Mouse (Mus musculus): Measurements from ENCODE around the gene Pard3. TPM values are rescaled to one million over a fixed set of nuclear protein-coding genes. Genes with fewer than 3 reads are reported as not detected.

The Pard3 gene
- polyA plus RNA-seq, 1 experiment from 2014 or later, result 54.3 TPM

- no peak overlapping the region for H3K4me3 ChIP-seq
- no peak overlapping the region for H3K27ac ChIP-seq
- no peak overlapping the region for H3K4me2 ChIP-seq (replicated peaks)
- WGBS, result 78% methylated on average over 2 of the region's 2 CpGs
- H3K27me3 ChIP-seq, result no peaks in the 10 kb centered on the region
- no peaks in the 10 kb centered on the region for H3K9me3 ChIP-seq
- no peaks in the 10 kb centered on the region for H3K36me3 ChIP-seq
- no peak overlapping the region for H3K9ac ChIP-seq
- no peak for ATAC-seq (ENCODE audit: insufficient number of reproducible peaks, insufficient read depth, low FRiP score, low TSS enrichment)
- peaks cover 12% of the 10 kb centered on the region for H3K4me1 ChIP-seq
These were observed 482.5 kb downstream of the Pard3 start for GRCm38 (mm10) chr8:127546161-127546560.

GRCm38 (mm10) chr8:127550928-127551327, 487.2 kb downstream of the Pard3 start:
- no peak for ATAC-seq (ENCODE audit: insufficient number of reproducible peaks, insufficient read depth, low FRiP score, low TSS enrichment)
- peaks cover 22% of the 10 kb centered on the region for H3K4me1 ChIP-seq
- no peak overlapping the region for H3K4me3 ChIP-seq
- H3K27me3 ChIP-seq, result no peaks in the 10 kb centered on the region
- H3K9ac ChIP-seq, result no peak overlapping the region
- H3K4me2 ChIP-seq (replicated peaks), result no peak overlapping the region
- no peaks in the 10 kb centered on the region for H3K9me3 ChIP-seq
- no peaks in the 10 kb centered on the region for H3K36me3 ChIP-seq
- 85% methylated on average over 4 of the region's 4 CpGs for WGBS
- H3K27ac ChIP-seq, result no peak overlapping the region

GRCm38 (mm10) chr8:127552161-127552595, 488.5 kb downstream of the Pard3 start:
- no peaks in the 10 kb centered on the region for H3K36me3 ChIP-seq
- H3K9ac ChIP-seq, result no peak overlapping the region
- H3K4me2 ChIP-seq (replicated peaks), result no peak overlapping the region
- no peak overlapping the region for H3K27ac ChIP-seq
- H3K4me1 ChIP-seq, result peaks cover 33% of the 10 kb centered on the region
- H3K4me3 ChIP-seq, result no peak overlapping the region
- H3K9me3 ChIP-seq, result no peaks in the 10 kb centered on the region
- H3K27me3 ChIP-seq, result no peaks in the 10 kb centered on the region
- WGBS, result 40% methylated on average over 11 of the region's 11 CpGs
- ATAC-seq (ENCODE audit: insufficient number of reproducible peaks, insufficient read depth, low FRiP score, low TSS enrichment), result no peak

GRCm38 (mm10) chr8:127552836-127553235, 489.1 kb downstream of the Pard3 start:
- Histone ChIP-seq H3K4me2 (replicated peaks) (no peak overlapping the region), H3K9ac (no peak overlapping the region), H3K27me3 (no peaks in the 10 kb centered on the region), H3K9me3 (no peaks in the 10 kb centered on the region), H3K4me3 (no peak overlapping the region), H3K27ac (no peak overlapping the region), H3K36me3 (no peaks in the 10 kb centered on the region), H3K4me1 (peaks cover 33% of the 10 kb centered on the region)
- ATAC-seq (ENCODE audit: insufficient number of reproducible peaks, insufficient read depth, low FRiP score, low TSS enrichment), result no peak
- WGBS, result 63% methylated on average over 13 of the region's 13 CpGs

- WGBS, result 29% methylated on average over 5 of the region's 5 CpGs
- H3K36me3 ChIP-seq, result no peaks in the 10 kb centered on the region
- H3K4me1 ChIP-seq, result peaks cover 33% of the 10 kb centered on the region
- no peaks in the 10 kb centered on the region for H3K27me3 ChIP-seq
- H3K9me3 ChIP-seq, result no peaks in the 10 kb centered on the region
- no peak overlapping the region for H3K27ac ChIP-seq
- no peak overlapping the region for H3K4me3 ChIP-seq
- no peak for ATAC-seq (ENCODE audit: insufficient number of reproducible peaks, insufficient read depth, low FRiP score, low TSS enrichment)
- H3K4me2 ChIP-seq (replicated peaks), result 0 out of 2 replicates have a peak overlapping the region, but pooled peaks have one; percentile 7
- no peak overlapping the region for H3K9ac ChIP-seq
These were observed 489.9 kb downstream of the Pard3 start for GRCm38 (mm10) chr8:127553582-127553981.

GRCm38 (mm10) chr8:127555795-127556194, 492.1 kb downstream of the Pard3 start:
- no peak overlapping the region for H3K4me2 ChIP-seq (replicated peaks)
- no peak for ATAC-seq (ENCODE audit: insufficient number of reproducible peaks, insufficient read depth, low FRiP score, low TSS enrichment)
- H3K27me3 ChIP-seq, result no peaks in the 10 kb centered on the region
- no peaks in the 10 kb centered on the region for H3K36me3 ChIP-seq
- H3K9me3 ChIP-seq, result no peaks in the 10 kb centered on the region
- H3K27ac ChIP-seq, result no peak overlapping the region
- no peak overlapping the region for H3K4me3 ChIP-seq
- peaks cover 33% of the 10 kb centered on the region for H3K4me1 ChIP-seq
- 41% methylated on average over 2 of the region's 2 CpGs for WGBS
- H3K9ac ChIP-seq, result no peak overlapping the region

GRCm38 (mm10) chr8:127556964-127557363, 493.3 kb downstream of the Pard3 start:
- H3K9ac ChIP-seq, result no peak overlapping the region
- WGBS, result 24% methylated on average over 11 of the region's 11 CpGs
- H3K9me3 ChIP-seq, result no peaks in the 10 kb centered on the region
- H3K36me3 ChIP-seq, result no peaks in the 10 kb centered on the region
- no peak overlapping the region for H3K27ac ChIP-seq
- no peak overlapping the region for H3K4me2 ChIP-seq (replicated peaks)
- ATAC-seq (ENCODE audit: insufficient number of reproducible peaks, insufficient read depth, low FRiP score, low TSS enrichment), result no peak
- H3K4me1 ChIP-seq, result peaks cover 26% of the 10 kb centered on the region
- H3K4me3 ChIP-seq, result no peak overlapping the region
- H3K27me3 ChIP-seq, result no peaks in the 10 kb centered on the region

GRCm38 (mm10) chr8:127557566-127557965, 493.9 kb downstream of the Pard3 start:
- H3K4me1 ChIP-seq, result peaks cover 20% of the 10 kb centered on the region

GRCm38 (mm10) chr8:127563634-127564033, 499.9 kb downstream of the Pard3 start:
- Histone ChIP-seq H3K4me3 (no peak overlapping the region), H3K27ac (no peak overlapping the region), H3K9ac (no peak overlapping the region), H3K4me2 (replicated peaks) (no peak overlapping the region), H3K4me1 (no peaks in the 10 kb centered on the region), H3K27me3 (no peaks in the 10 kb centered on the region), H3K9me3 (no peaks in the 10 kb centered on the region), H3K36me3 (no peaks in the 10 kb centered on the region)
- WGBS, result 88% methylated on average over 5 of the region's 5 CpGs
- ATAC-seq (ENCODE audit: insufficient number of reproducible peaks, insufficient read depth, low FRiP score, low TSS enrichment), result no peak

More at GRCm38 (mm10) chr8:127557566-127557965, 493.9 kb downstream of the Pard3 start:
- Histone ChIP-seq H3K9me3 (no peaks in the 10 kb centered on the region), H3K27ac (no peak overlapping the region), H3K27me3 (no peaks in the 10 kb centered on the region), H3K9ac (no peak overlapping the region), H3K36me3 (no peaks in the 10 kb centered on the region), H3K4me2 (replicated peaks) (no peak overlapping the region), H3K4me3 (no peak overlapping the region)
- ATAC-seq (ENCODE audit: insufficient number of reproducible peaks, insufficient read depth, low FRiP score, low TSS enrichment), result no peak

GRCm38 (mm10) chr8:127564426-127564825, 500.7 kb downstream of the Pard3 start:
- 47% methylated on average over 4 of the region's 4 CpGs for WGBS
- no peaks in the 10 kb centered on the region for H3K27me3 ChIP-seq
- H3K27ac ChIP-seq, result no peak overlapping the region
- no peak for ATAC-seq (ENCODE audit: insufficient number of reproducible peaks, insufficient read depth, low FRiP score, low TSS enrichment)
- no peak overlapping the region for H3K4me3 ChIP-seq
- no peaks in the 10 kb centered on the region for H3K9me3 ChIP-seq
- H3K9ac ChIP-seq, result no peak overlapping the region
- no peaks in the 10 kb centered on the region for H3K36me3 ChIP-seq
- no peak overlapping the region for H3K4me2 ChIP-seq (replicated peaks)
- H3K4me1 ChIP-seq, result no peaks in the 10 kb centered on the region

- H3K36me3 ChIP-seq, result no peaks in the 10 kb centered on the region
- ATAC-seq (ENCODE audit: insufficient number of reproducible peaks, insufficient read depth, low FRiP score, low TSS enrichment), result no peak
- WGBS, result 88% methylated on average over 5 of the region's 5 CpGs
These were observed 505.5 kb downstream of the Pard3 start for GRCm38 (mm10) chr8:127569212-127569611.

GRCm38 (mm10) chr8:127570527-127570926, 506.8 kb downstream of the Pard3 start:
- H3K9me3 ChIP-seq, result no peaks in the 10 kb centered on the region
- H3K9ac ChIP-seq, result no peak overlapping the region
- no peak overlapping the region for H3K4me2 ChIP-seq (replicated peaks)
- ATAC-seq (ENCODE audit: insufficient number of reproducible peaks, insufficient read depth, low FRiP score, low TSS enrichment), result no peak
- H3K36me3 ChIP-seq, result no peaks in the 10 kb centered on the region
- H3K27me3 ChIP-seq, result no peaks in the 10 kb centered on the region
- H3K4me3 ChIP-seq, result no peak overlapping the region
- 88% methylated on average over 1 of the region's 1 CpGs for WGBS
- no peak overlapping the region for H3K27ac ChIP-seq
- H3K4me1 ChIP-seq, result no peaks in the 10 kb centered on the region

More at GRCm38 (mm10) chr8:127569212-127569611, 505.5 kb downstream of the Pard3 start:
- Histone ChIP-seq H3K9me3 (no peaks in the 10 kb centered on the region), H3K27ac (no peak overlapping the region), H3K4me2 (replicated peaks) (no peak overlapping the region), H3K4me3 (no peak overlapping the region), H3K4me1 (no peaks in the 10 kb centered on the region), H3K9ac (no peak overlapping the region), H3K27me3 (no peaks in the 10 kb centered on the region)

- Histone ChIP-seq H3K4me2 (replicated peaks) (no peak overlapping the region), H3K9me3 (no peaks in the 10 kb centered on the region), H3K4me3 (no peak overlapping the region), H3K27me3 (no peaks in the 10 kb centered on the region), H3K27ac (no peak overlapping the region), H3K4me1 (no peaks in the 10 kb centered on the region), H3K36me3 (no peaks in the 10 kb centered on the region), H3K9ac (no peak overlapping the region)
- ATAC-seq (ENCODE audit: insufficient number of reproducible peaks, insufficient read depth, low FRiP score, low TSS enrichment), result no peak
- whole genome bisulfite sequencing, result 96% methylated on average over 4 of the region's 4 CpGs
These were observed 508.8 kb downstream of the Pard3 start for GRCm38 (mm10) chr8:127572493-127572892.

All from embryonic facial prominence, embryonic 12.5 days (tissue).